Mouse (Mus musculus): ENCODE results near the gene Ildr1.

The Ildr1 gene

GRCm38 (mm10) chr16:36700484-36700883, 6.7 kb downstream of the Ildr1 start:
- DNase-seq (ENCODE audit: low read depth), result no peak

- no peak for DNase-seq (ENCODE audit: low read depth)
These were observed 14.1 kb downstream of the Ildr1 start for GRCm38 (mm10) chr16:36707702-36708423.

- DNase-seq (ENCODE audit: low read depth), result no peak
These were observed 15.0 kb downstream of the Ildr1 start for GRCm38 (mm10) chr16:36708751-36709150.

- DNase-seq (ENCODE audit: low read depth), result no peak
These were observed 15.6 kb downstream of the Ildr1 start for GRCm38 (mm10) chr16:36709405-36709804.

- no peak for DNase-seq (ENCODE audit: low read depth)
These were observed 17.0 kb downstream of the Ildr1 start for GRCm38 (mm10) chr16:36710794-36711193.

GRCm38 (mm10) chr16:36711760-36712159, 18.0 kb downstream of the Ildr1 start:
- DNase-seq (ENCODE audit: low read depth), result no peak

GRCm38 (mm10) chr16:36717481-36717880, 23.7 kb downstream of the Ildr1 start:
- no peak for DNase-seq (ENCODE audit: low read depth)

- no peak for DNase-seq (ENCODE audit: low read depth)
These were observed 24.9 kb downstream of the Ildr1 start for GRCm38 (mm10) chr16:36718637-36719036.

GRCm38 (mm10) chr16:36720194-36721055, 26.6 kb downstream of the Ildr1 start:
- no peak for DNase-seq (ENCODE audit: low read depth)

- DNase-seq (ENCODE audit: low read depth), result no peak
These were observed 29.0 kb downstream of the Ildr1 start for GRCm38 (mm10) chr16:36722739-36723138.

GRCm38 (mm10) chr16:36723880-36724443, 30.2 kb downstream of the Ildr1 start:
- DNase-seq (ENCODE audit: low read depth), result no peak

- DNase-seq (ENCODE audit: low read depth), result no peak
These were observed 35.2 kb downstream of the Ildr1 start for GRCm38 (mm10) chr16:36728959-36729358.

GRCm38 (mm10) chr16:36732572-36732971, 38.8 kb downstream of the Ildr1 start:
- no peak for DNase-seq (ENCODE audit: low read depth)

- DNase-seq (ENCODE audit: low read depth), result no peak
These were observed 40.0 kb downstream of the Ildr1 start for GRCm38 (mm10) chr16:36733827-36734226.

- DNase-seq (ENCODE audit: low read depth), result no peak
These were observed 41.6 kb downstream of the Ildr1 start for GRCm38 (mm10) chr16:36735421-36735820.

GRCm38 (mm10) chr16:36739404-36739930, 45.7 kb downstream of the Ildr1 start:
- DNase-seq (ENCODE audit: low read depth), result no peak

GRCm38 (mm10) chr16:36743580-36743979, 49.8 kb downstream of the Ildr1 start:
- DNase-seq (ENCODE audit: low read depth), result no peak

- no peak for DNase-seq (ENCODE audit: low read depth)
These were observed 53.3 kb downstream of the Ildr1 start for GRCm38 (mm10) chr16:36747068-36747467.

- no peak for DNase-seq (ENCODE audit: low read depth)
These were observed 54.0 kb downstream of the Ildr1 start for GRCm38 (mm10) chr16:36747767-36748166.

GRCm38 (mm10) chr16:36751979-36752378, 58.2 kb downstream of the Ildr1 start:
- DNase-seq (ENCODE audit: low read depth), result no peak

GRCm38 (mm10) chr16:36770191-36770771, 76.5 kb downstream of the Ildr1 start:
- DNase-seq (ENCODE audit: low read depth), result no peak

GRCm38 (mm10) chr16:36770830-36771229, 77.1 kb downstream of the Ildr1 start:
- no peak for DNase-seq (ENCODE audit: low read depth)
